Mouse (Mus musculus): ENCODE data around the gene Gm973. TPM values are rescaled to one million over a fixed set of nuclear protein-coding genes. Genes with fewer than 3 reads are reported as not detected.

Gm973 gene
- under 1 TPM; 0.21 to 0.23 TPM for total RNA-seq (2021)
- long read RNA-seq, experiment 1: 0 reads
- long read RNA-seq, experiment 2: 0 reads

DNA sequence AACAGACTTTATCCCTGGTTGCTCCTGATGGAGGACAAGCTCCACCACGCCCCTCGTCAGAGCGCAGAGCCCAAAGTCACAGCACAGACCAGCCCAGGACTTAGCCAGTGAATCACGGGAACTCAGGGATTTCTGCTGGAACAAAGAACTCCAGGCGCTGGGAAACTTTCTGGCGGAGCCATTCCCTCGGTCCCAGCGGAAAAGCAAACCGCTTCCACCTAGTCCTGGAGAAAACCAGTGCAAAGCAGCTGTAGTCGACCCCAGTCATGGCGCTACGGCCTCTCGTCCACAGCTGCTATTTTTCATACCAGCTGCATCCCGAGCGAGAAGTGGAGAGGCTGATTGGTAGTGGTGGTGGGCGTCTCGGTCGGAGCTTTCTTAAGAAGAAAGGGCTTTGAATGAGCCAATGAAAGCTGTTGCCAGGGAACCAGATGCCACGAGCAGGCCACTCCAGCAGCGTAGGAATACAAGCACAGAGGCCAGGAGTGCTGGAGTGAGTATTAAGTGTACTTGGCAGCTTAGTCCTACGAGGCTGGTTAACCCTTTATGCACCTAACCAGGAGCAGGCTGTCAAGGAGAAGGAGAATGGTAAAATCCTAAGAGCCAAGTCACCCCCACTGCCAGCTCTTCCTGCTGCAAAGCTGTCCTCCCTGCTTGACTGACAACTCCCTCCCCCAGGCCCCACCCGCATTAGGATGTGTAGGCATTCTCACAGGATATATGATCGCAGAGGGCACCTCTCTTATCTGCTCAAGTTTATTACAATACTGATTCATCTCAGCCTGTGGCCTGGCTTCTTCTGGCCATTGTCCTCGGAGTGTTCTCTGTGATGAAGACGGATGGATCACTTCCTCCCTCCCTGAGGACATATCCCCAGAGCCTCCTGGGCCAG is at the start of gene Gm973:
TSS of gene Gm973 (plus strand) at position 239 of the 892 bp plus-strand sequence.
- DNase-seq: peak; percentile 68

GRCm38 (mm10) chr1:59469170-59469569 is 46.9 kb upstream of the Gm973 start:
- DNase-seq: no peak

DNA sequence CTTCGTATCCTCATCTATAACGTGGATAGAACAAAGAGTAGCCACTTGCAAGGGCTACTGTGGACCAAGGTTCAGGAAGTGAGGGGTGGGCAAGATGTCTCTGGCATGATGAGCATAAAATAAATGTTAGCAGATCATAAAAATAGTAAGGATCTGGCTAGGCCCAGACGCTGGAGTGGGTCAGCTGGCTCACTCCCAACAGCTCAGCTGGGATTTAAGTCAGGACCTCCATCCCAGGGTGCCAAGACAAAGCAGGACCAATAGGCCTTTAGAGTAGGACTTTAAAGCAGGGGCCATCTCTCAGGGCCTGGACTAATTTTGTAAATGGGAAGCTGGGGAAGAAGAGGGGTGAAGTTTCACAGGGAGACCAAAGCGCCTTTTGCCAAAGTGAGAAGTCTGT is 45.3 kb upstream of the Gm973 start:
- DNase-seq: no peak

DNA sequence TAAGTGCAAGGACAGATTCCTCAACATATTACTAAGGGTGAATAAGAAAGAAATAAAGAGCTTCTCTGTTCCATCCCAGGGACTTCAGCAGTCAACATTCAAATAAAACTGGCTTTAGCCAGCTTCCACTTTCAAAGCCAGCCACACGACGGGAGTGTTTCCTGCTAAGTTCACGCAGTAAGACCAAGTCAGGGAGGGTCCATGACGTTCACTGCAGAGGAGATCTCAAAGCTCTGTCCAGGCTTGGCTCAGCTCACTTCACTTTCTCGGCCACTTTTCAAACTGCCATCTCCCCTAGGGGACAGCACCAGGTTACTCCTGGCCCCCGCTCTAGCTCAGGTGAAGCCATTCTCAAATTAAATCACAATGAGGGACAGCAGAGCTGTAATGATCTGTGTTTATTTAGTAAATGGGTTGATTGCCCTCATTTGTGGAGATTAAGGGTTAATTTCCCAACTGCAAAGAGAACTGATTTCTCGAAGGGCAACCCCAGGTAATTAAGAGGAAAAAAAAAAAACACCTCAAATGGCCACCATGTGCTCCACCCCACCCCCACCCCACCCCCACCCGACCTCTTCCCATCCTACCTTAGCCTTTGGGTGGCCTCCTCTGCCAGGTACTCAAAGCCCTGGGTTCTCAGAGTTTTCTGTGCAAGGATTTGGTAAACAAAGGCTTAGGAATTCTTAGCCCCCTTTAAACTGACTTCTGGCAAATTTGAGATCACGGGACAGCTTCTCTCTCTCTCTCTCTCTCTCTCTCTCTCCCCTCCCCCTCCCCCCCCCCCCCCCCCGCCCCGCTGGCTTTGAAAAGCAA is 43.5 kb upstream of the Gm973 start:
- DNase-seq: no peak

DNA sequence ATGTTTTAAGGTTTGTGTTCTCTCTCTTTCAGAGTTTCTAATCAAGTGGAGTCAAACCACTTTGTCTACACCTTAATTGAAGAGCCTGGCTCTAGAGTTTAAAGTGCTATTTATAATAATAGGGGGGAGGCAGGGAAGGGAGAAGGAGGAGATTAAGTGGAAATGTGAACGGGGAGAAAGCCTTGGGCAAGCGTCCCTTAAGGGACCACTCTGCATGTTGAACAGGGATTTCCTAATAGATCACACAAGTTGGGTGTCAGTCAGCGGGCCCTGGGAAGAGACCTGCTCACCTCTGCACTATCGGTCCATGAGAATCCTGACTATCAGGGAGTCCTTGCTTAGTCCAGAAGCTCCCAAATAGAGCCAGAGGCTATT is 42.9 kb upstream of the Gm973 start:
- DNase-seq: no peak

- no peak for DNase-seq
These were observed 40.4 kb upstream of the Gm973 start for GRCm38 (mm10) chr1:59475618-59476017.

GRCm38 (mm10) chr1:59478911-59479310 is 37.2 kb upstream of the Gm973 start:
- no peak for DNase-seq

GRCm38 (mm10) chr1:59480821-59481455 is 35.1 kb upstream of the Gm973 start:
- no peak for DNase-seq

GRCm38 (mm10) chr1:59481456-59482291 is 34.4 kb upstream of the Gm973 start:
- DNase-seq: peak; percentile 96

DNA sequence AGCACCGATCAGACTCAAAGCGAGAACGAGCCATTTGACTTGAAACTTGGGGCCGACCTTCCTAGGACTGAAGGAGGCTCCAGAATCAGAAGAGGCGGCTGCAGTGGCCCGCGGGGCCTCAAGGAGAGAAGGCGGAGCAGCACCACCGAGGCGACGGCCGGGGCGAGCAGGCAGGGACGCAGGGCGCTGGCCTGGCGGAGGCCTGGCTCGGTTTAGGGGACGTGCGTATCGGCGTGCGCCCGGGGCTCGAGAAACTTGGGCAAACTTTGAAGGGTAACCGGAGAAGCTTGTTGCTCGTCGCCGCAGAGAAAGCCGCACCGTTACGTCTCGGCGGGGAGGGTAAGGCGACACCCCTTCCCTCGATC is 33.8 kb upstream of the Gm973 start, which contains the start of gene Fzd7:
TSS of gene Fzd7 (plus strand) at position 94 of the 365 bp plus-strand sequence.
- DNase-seq: no peak

DNA sequence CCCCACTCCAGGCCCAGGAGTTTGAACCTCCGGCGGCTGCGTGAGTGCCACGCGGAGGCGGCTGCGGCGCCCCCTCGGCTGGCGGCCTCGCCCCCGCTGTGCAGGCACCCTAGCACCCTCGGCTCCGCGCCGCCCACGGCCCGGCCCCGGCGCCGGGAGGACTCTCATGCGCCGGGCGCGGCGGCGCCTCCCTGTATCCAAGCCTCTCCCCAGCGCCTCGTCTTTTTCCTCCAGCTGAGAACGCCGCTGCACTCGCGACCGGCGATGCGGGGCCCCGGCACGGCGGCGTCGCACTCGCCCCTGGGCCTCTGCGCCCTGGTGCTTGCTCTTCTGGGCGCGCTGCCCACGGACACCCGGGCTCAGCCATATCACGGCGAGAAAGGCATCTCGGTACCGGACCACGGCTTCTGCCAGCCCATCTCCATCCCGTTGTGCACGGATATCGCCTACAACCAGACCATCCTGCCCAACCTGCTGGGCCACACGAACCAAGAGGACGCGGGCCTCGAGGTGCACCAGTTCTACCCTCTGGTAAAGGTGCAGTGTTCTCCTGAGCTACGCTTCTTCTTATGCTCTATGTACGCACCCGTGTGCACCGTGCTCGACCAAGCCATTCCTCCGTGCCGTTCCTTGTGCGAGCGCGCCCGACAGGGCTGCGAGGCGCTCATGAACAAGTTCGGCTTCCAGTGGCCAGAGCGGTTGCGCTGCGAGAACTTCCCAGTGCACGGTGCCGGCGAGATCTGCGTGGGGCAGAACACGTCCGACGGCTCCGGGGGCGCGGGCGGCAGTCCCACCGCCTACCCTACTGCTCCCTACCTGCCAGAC is 33.2 kb upstream of the Gm973 start:
- peak; percentile 70 for DNase-seq

DNA sequence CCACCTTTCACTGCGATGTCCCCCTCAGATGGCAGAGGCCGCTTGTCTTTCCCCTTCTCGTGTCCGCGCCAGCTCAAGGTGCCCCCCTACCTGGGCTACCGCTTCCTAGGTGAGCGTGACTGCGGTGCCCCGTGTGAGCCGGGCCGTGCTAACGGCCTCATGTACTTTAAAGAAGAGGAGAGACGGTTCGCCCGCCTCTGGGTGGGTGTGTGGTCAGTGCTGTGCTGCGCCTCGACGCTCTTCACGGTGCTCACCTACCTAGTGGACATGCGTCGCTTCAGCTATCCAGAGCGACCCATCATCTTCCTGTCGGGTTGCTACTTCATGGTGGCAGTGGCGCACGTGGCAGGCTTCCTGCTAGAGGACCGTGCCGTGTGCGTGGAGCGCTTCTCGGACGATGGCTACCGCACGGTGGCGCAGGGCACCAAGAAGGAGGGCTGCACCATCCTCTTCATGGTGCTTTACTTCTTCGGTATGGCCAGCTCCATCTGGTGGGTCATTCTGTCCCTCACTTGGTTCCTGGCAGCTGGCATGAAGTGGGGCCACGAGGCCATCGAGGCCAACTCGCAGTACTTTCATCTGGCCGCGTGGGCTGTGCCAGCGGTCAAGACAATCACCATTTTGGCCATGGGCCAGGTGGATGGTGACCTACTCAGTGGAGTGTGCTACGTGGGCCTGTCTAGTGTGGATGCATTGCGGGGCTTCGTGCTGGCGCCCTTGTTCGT is 32.4 kb upstream of the Gm973 start:
- DNase-seq: peak; percentile 77

- no peak for DNase-seq
These were observed 31.8 kb upstream of the Gm973 start for GRCm38 (mm10) chr1:59484314-59484713.

DNA sequence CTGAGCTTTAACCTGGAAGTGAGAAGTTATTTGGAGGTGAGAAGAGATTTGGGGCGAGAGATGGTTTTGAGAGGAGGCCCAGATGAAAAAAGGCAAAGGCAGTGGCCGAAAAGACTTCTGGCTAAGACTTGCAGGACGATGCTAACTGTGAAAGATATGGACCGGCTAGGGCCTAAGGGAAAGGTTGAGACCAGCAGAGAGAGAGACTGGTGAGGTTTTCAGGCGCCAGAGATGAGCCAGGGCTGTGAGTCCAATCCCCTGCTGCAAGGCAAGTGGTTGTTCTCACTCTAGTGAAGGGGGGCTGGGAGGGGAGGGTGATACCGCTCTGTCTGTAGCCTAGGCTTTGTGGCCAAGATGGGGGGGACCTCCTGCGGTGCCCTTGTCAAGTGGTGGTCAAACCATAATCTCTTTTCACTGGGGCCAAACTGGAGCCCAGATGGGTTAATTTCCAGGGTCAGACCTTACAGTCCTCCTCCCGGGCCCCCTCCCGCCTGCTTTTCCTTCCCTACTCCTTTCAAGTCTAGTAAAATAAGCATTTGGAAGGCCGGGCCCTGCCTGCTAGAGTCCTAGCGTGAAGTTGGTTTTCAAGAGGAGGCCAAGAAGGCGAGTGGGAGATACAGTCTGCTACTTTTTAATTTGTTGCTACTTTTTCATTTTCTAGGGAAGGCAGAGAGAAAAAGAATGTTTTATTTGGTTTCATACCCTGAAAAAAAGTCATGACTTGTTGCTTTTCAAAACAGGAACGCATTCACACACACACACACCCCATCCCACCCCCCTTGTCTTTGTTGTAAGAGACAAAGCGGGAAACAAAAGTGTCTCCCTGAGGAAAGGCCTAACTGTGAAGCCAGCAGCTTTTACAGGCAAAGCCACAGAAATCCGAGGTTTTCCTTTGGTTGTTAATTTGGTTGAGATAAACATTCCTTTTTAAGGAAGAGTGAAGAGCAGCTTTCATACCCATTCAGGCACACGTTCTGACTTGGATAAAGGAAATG is 31.0 kb upstream of the Gm973 start:
- DNase-seq: no peak

- no peak for DNase-seq
These were observed 30.3 kb upstream of the Gm973 start for GRCm38 (mm10) chr1:59485803-59486202.

DNA sequence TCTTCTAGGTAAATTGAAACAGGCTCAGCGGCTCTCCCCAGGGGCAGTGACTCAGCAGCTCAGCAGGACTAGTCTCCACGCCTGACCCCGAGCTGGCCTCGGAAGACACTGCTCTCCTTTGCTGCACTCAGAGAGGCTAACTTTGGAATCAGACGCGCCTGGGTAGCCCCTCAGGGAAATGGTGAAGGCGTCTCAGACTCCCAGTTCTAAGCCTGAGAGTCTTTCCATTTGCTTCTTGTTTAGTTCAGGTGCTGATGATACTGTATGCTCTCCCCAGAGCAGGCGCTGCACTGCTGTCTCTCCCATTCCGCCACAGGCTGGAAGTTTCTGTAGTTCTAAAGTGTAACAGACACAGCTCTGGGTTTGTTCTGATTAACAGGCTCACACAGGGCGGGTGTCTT is 28.4 kb upstream of the Gm973 start:
- DNase-seq: peak; percentile 74

DNA sequence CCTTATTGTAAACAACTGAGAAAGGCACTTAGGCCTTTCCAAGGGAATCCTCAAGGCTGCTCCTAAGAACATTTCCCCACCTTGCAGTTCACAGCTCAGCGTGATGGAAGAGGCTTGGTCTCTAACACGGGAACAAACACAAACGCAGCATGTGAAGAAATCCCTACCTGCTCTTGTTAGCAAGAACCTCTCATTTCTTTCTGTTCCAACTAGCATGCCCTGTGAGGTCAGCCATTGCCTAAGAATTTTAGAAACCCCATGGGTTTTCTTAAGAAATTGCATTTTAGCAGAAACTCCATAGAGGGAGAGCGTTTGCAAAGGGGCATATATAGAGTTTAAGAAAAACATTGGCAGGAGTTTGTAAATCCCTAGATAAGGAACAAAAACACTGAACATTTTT is 27.6 kb upstream of the Gm973 start:
- no peak for DNase-seq

DNA sequence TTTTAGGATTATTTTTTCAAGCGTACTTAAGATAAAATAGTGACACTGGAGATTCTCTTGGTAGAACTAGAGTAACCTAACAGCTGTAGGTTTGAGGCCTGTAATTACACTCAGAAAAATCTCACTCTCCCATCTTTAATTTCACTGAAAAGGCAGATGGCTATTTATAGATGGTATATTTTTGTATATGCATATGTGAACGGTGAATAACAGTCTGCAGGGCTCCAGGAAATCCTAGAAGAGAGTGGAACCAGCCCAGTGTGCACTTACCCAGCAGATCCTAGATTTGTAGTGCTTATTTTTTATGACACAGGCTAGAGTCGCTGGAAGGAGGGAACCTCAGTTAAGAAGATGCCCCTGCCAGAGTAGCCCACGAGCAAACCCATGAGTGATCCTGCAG is 27.1 kb upstream of the Gm973 start:
- DNase-seq: no peak

DNA sequence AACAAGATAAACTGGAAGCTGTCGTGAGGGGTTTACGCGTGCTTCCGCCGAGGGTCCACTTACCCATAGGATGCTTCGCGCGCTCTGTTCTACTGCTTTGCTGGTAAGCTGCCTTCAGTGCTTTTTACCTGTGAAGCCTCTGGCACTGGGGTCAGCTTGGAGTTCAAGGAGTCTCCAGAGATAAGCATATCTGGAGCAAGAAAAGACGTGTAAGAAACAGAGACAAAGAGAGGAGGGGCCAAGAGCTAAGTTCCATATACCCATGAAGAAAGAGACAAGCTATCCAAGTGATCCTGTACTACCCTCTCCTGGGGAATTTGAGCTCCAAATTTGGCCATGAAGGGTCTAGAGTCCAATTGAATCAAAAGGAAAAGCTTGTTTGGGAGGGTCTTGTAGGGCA is 24.5 kb upstream of the Gm973 start:
- no peak for DNase-seq
